Mouse (Mus musculus): ENCODE results near the gene Uba3.

Gene Uba3

GRCm38 (mm10) chr6:97210962-97211601 is 5.6 kb upstream of the Uba3 start:
- peak in 1 of 2 experiments; percentile 18 for DNase-seq (ENCODE audit: low read depth in 1 of 2, low spot score in 2 of 2)

- peak; percentile 76 to 82 for DNase-seq (ENCODE audit: low read depth in 1 of 2, low spot score in 2 of 2)
These were observed 4.9 kb upstream of the Uba3 start, which contains the start of gene Arl6ip5 for GRCm38 (mm10) chr6:97210191-97210961. Arl6ip5 (plus strand) TSS chr6:97210689.

- no peak for DNase-seq (ENCODE audit: low read depth in 1 of 2, low spot score in 2 of 2)
These were observed 4.3 kb upstream of the Uba3 start for GRCm38 (mm10) chr6:97209751-97210150.

GRCm38 (mm10) chr6:97209201-97209600 is 3.8 kb upstream of the Uba3 start:
- DNase-seq (ENCODE audit: low read depth in 1 of 2, low spot score in 2 of 2) = no peak

- DNase-seq (ENCODE audit: low read depth in 1 of 2, low spot score in 2 of 2) = no peak
These were observed 3.0 kb upstream of the Uba3 start for GRCm38 (mm10) chr6:97208406-97208805.

GRCm38 (mm10) chr6:97207085-97207484 is 1.6 kb upstream of the Uba3 start:
- no peak for DNase-seq (ENCODE audit: low read depth in 1 of 2, low spot score in 2 of 2)

- no peak for DNase-seq (ENCODE audit: low read depth in 1 of 2, low spot score in 2 of 2)
These were observed 495 bp downstream of the Uba3 start for GRCm38 (mm10) chr6:97204952-97205351.

- no peak for DNase-seq (ENCODE audit: low read depth in 1 of 2, low spot score in 2 of 2)
These were observed 1.1 kb downstream of the Uba3 start for GRCm38 (mm10) chr6:97204252-97204869.

- DNase-seq (ENCODE audit: low read depth in 1 of 2, low spot score in 2 of 2) = no peak
These were observed 3.0 kb downstream of the Uba3 start for GRCm38 (mm10) chr6:97202477-97202876.

- no peak for DNase-seq (ENCODE audit: low read depth in 1 of 2, low spot score in 2 of 2)
These were observed 5.0 kb downstream of the Uba3 start for GRCm38 (mm10) chr6:97200437-97200836.

- peak in 1 of 2 experiments; percentile 7 for DNase-seq (ENCODE audit: low read depth in 1 of 2, low spot score in 2 of 2)
These were observed 26.0 kb downstream of the Uba3 start for GRCm38 (mm10) chr6:97179367-97179828.

GRCm38 (mm10) chr6:97178491-97179366 is 26.7 kb downstream of the Uba3 start, which contains the start of gene Tmf1:
Tmf1 (minus strand) TSS chr6:97179122.
- peak; percentile 83 to 91 for DNase-seq (ENCODE audit: low read depth in 1 of 2, low spot score in 2 of 2)

- DNase-seq (ENCODE audit: low read depth in 1 of 2, low spot score in 2 of 2) = no peak
These were observed 29.7 kb downstream of the Uba3 start for GRCm38 (mm10) chr6:97175716-97176115.

GRCm38 (mm10) chr6:97150156-97150555 is 55.3 kb downstream of the Uba3 start:
- DNase-seq (ENCODE audit: low read depth in 1 of 2, low spot score in 2 of 2) = no peak

- DNase-seq (ENCODE audit: low read depth in 1 of 2, low spot score in 2 of 2) = no peak
These were observed 55.7 kb downstream of the Uba3 start for GRCm38 (mm10) chr6:97149721-97150120.

GRCm38 (mm10) chr6:97148383-97149251 is 56.8 kb downstream of the Uba3 start, which contains the start of gene Eogt:
Eogt (minus strand) TSS chr6:97149182.
- DNase-seq (ENCODE audit: low read depth in 1 of 2, low spot score in 2 of 2) = peak; percentile 12 to 35

- no peak for DNase-seq (ENCODE audit: low read depth in 1 of 2, low spot score in 2 of 2)
These were observed 57.6 kb downstream of the Uba3 start for GRCm38 (mm10) chr6:97147755-97148382.

GRCm38 (mm10) chr6:97145156-97145555 is 60.3 kb downstream of the Uba3 start:
- no peak for DNase-seq (ENCODE audit: low read depth in 1 of 2, low spot score in 2 of 2)

GRCm38 (mm10) chr6:97144359-97144758 is 61.1 kb downstream of the Uba3 start:
- no peak for DNase-seq (ENCODE audit: low read depth in 1 of 2, low spot score in 2 of 2)
